In genomic region chr6:145768671-145769292, GRCm38 (mm10) we compare ENCODE assay signal across 9 mouse cellular contexts. TPM values are rescaled to one million over a fixed set of nuclear protein-coding genes. Genes with fewer than 3 reads are reported as not detected.
DNase-seq lines count a peak whose midpoint lies in the region; ATAC-seq and TF ChIP-seq lines count a peak whose summit lies in the region.
"Had no signal": no experiment of that assay in that cellular context is flagged by ENCODE, and none has a peak within 500 bp of the region (broad histone marks: within the 10 kb centered on the region; RNA-seq: fewer than 3 reads in every experiment).

No protein-coding gene starts in this region.

- no peaks in the 10 kb centered on the region for H3K9me3 ChIP-seq in kidney, embryonic 15.5 days (replicated peaks)
- no peaks in the 10 kb centered on the region for H3K9me3 ChIP-seq in stomach, postnatal 0 days (ENCODE audit: control insufficient read depth, low read length)

- H3K36me3 ChIP-seq in kidney, embryonic 15.5 days, result no peaks in the 10 kb centered on the region
- no peaks in the 10 kb centered on the region for H3K36me3 ChIP-seq in stomach, postnatal 0 days (ENCODE audit: control insufficient read depth, insufficient read depth, low read length)

- H3K27me3 ChIP-seq in kidney, embryonic 15.5 days, result no peaks in the 10 kb centered on the region
- no peaks in the 10 kb centered on the region for H3K27me3 ChIP-seq in stomach, postnatal 0 days (ENCODE audit: control insufficient read depth, insufficient read depth, low read length)

- H3K9ac ChIP-seq in kidney, embryonic 15.5 days, result no peak overlapping the region
- no peak overlapping the region for H3K9ac ChIP-seq in stomach, postnatal 0 days (ENCODE audit: low read length)

- peaks cover 27% of the 10 kb centered on the region for H3K4me1 ChIP-seq in kidney, embryonic 15.5 days
- no peaks in the 10 kb centered on the region; the same call in 1 of the 2 replicates for H3K4me1 ChIP-seq in stomach, postnatal 0 days (replicated peaks; ENCODE audit: control insufficient read depth, insufficient read depth)

- WGBS in kidney, embryonic 15.5 days, result 50% methylated on average over 10 of the region's 10 CpGs
- WGBS in stomach, postnatal 0 days, result 39% methylated on average over 10 of the region's 10 CpGs

- H3K4me2 ChIP-seq in kidney, embryonic 15.5 days, result no peak overlapping the region
- H3K4me2 ChIP-seq in stomach, postnatal 0 days (replicated peaks; ENCODE audit: low read depth), result no peak overlapping the region

- TF ChIP-seq CTCF in stomach, postnatal 0 days (IDR thresholded peaks at IDR 0.05; ENCODE audit: low read depth), result no peak

- TF ChIP-seq EP300 in stomach, postnatal 0 days (optimal IDR thresholded peaks at IDR 0.05), result no peak

- 0 out of 2 replicates have a peak, but pooled peaks have one; percentile 66 for ATAC-seq in kidney, embryonic 15.5 days (replicated peaks; ENCODE audit: low FRiP score)
- ATAC-seq in stomach, postnatal 0 days (ENCODE audit: low FRiP score, low TSS enrichment), result peak; percentile 89; the same call in 1 of the 2 replicates

- peak; percentile 79 to 82 for DNase-seq in cerebellum, postnatal 10 days
- no peak for DNase-seq in cerebellum, postnatal 4 days (ENCODE audit: low spot score in 2 of 2)
- peak; percentile 85 to 92 for DNase-seq in adrenal gland, adult (ENCODE audit: inconsistent age in 2 of 2, low spot score in 1 of 2)
- DNase-seq in gastrocnemius, adult 8-10 months (ENCODE audit: low spot score in 2 of 2), result peak; percentile 77 to 86
- peak; percentile 39 for DNase-seq in stomach, postnatal 0 days (ENCODE audit: low spot score)
- DNase-seq in yolk sac, embryonic 10.5 days (ENCODE audit: low spot score), result no peak
- DNase-seq in frontal cortex, adult 2 months (ENCODE audit: extremely low spot score in 1 of 2, low spot score in 1 of 2), result no peak

- peak overlapping the region; percentile 56; the same call in 1 of the 2 replicates for H3K27ac ChIP-seq in kidney, embryonic 15.5 days
- H3K27ac ChIP-seq in stomach, postnatal 0 days (replicated peaks), result 0 out of 2 replicates have a peak overlapping the region, but pooled peaks have one; percentile 49

- no peak overlapping the region for H3K4me3 ChIP-seq in kidney, embryonic 15.5 days (replicated peaks)
- no peak overlapping the region for H3K4me3 ChIP-seq in stomach, postnatal 0 days (ENCODE audit: low read depth, low read length)
- H3K4me3 ChIP-seq: myocyte had no signal

RNA-seq across cellular contexts. Expression of gene Rassf8, which starts 22.2 kb away (rescaled TPM):
- total RNA-seq in gastrocnemius, adult 8-10 months (2022), result 10 to 100 TPM; 24.1 to 34.3 (median 26.5) TPM
- polyA plus RNA-seq in kidney, embryonic 15.5 days (2015; fragmentation: Nextera tagmentation; extraction: Ambion mirVana), result 7.8 and 9.0 TPM in 2 replicates
- 4.9 and 5.9 TPM in 2 replicates for polyA plus RNA-seq in stomach, postnatal 0 days (2015; fragmentation: Nextera tagmentation; extraction: Ambion mirVana)
- polyA plus RNA-seq in frontal cortex, adult 2 months (2012; rRNA removed), result 34.0 and 35.0 TPM in 2 replicates

Comparison
In these comparisons a context has a peak if more than half of its experiments do, and no peak if none do; other contexts are left out.
1. DNase-seq: peak in cerebellum, postnatal 10 days (2 of 2), adrenal gland, adult (2 of 2), gastrocnemius, adult 8-10 months (2 of 2) and stomach, postnatal 0 days (single experiment); none in cerebellum, postnatal 4 days (0 of 2), yolk sac, embryonic 10.5 days (single experiment) and frontal cortex, adult 2 months (0 of 2).